Mouse (Mus musculus) olfactory bulb, adult 2 months (tissue): ENCODE results near the gene Gpam.

Source experiments
- CTCF ChIP-seq: fragments of 200-500 bp; IDR thresholded peaks from 2 replicates; pipeline ENCODE4 v1.5.1; 2012; ENCODE audit warnings: low read depth, mild to moderate bottlenecking, low read length, moderate library complexity; ENCODE audit not compliant: insufficient read depth
- POLR2A ChIP-seq: fragments of 200-500 bp; IDR thresholded peaks from 2 replicates; pipeline ENCODE4 v1.6.1; 2012; ENCODE audit warnings: mild to moderate bottlenecking, low read depth, low read length, moderate library complexity; ENCODE audit not compliant: insufficient read depth

DNA sequence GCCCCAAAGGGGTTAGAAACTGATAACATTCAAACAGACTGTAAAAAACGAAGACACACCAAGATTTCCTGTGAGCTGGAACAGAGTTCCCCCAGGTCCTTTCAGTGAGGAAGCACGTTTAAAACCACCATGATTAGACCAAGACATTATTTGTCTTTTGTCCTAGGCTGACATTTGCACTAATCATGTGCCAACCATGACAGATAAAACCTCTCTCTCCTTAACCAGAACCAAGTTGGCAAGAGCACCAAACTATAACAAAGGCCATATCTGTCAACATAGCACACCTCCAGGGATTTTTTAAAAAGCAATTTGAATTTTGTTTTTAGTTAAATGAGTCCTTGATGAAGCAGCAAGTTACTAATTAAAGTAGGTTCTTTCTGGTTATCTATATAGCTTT lies 40.7 kb upstream of the Gpam start:
- TF ChIP-seq CTCF (no peak), POLR2A (no peak)
